Mouse (Mus musculus) bone marrow, adult 2 months (tissue): ENCODE results near the gene Cdk14.

Experiments used
- CTCF ChIP-seq: fragments of 200-500 bp; IDR thresholded peaks from 2 replicates; pipeline ENCODE4 v1.5.1; 2011; ENCODE audit warnings: low read length, control low read depth; ENCODE audit not compliant: control insufficient read depth, insufficient read depth
- POLR2A ChIP-seq: fragments of 200-500 bp; IDR thresholded peaks from 2 replicates; pipeline ENCODE4 v1.6.1; 2011; ENCODE audit warnings: low read depth, mild to moderate bottlenecking, control low read depth, low read length, borderline replicate concordance; ENCODE audit not compliant: control insufficient read depth

GRCm38 (mm10) chr5:5245182-5245581, 174.9 kb downstream of the Cdk14 start:
- TF ChIP-seq CTCF = no peak
- no peak for TF ChIP-seq POLR2A
